Mouse (Mus musculus): ENCODE results near the gene Eif4e3.

- TF ChIP-seq CTCF (IDR thresholded peaks at IDR 0.05; ENCODE audit: control insufficient read depth, insufficient read depth, insufficient replicate concordance, low read depth, low read length) = no peak
- no peak for TF ChIP-seq POLR2A (IDR thresholded peaks at IDR 0.05; ENCODE audit: control insufficient read depth, low read depth, low read length)
These were observed 3.3 kb downstream of the Eif4e3 start for GRCm38 (mm10) chr6:99663232-99663631.

Data from testis, adult 2 months (tissue).